Mouse (Mus musculus): ENCODE measurements around the gene Spata17. TPM values are rescaled to one million over a fixed set of nuclear protein-coding genes. Genes with fewer than 3 reads are reported as not detected.

The Spata17 gene
- total and polyA plus RNA-seq, 3 experiments = 0.29 to 1.6 (median 0.66) TPM

DNA sequence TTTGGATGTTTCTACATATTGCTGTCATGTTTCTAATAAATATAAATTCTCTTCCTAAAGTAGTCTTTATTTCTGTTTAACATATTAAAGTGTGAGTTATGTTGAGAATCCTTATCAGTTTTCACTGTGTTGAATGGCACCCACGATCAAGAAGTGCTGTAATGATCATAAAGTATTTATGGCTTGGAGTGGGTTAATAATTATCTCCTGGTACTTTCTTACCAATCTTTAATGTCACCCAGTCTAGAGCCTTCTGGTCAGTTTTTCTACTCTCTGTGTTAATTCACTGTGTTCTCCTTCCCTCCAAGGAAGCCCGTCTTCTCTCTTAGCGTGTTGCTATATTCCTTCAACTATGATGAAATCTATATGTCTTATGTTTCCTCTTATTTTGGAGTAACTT, 25.0 kb upstream of the Spata17 start:
- WGBS = 93% methylated on average over 3 of the region's 3 CpGs
- no peaks in the 10 kb centered on the region for H3K36me3 ChIP-seq (ENCODE audit: control insufficient read depth, insufficient read depth, low read length)
- intact Hi-C loops (cut with DNase I) = no loop called here

DNA sequence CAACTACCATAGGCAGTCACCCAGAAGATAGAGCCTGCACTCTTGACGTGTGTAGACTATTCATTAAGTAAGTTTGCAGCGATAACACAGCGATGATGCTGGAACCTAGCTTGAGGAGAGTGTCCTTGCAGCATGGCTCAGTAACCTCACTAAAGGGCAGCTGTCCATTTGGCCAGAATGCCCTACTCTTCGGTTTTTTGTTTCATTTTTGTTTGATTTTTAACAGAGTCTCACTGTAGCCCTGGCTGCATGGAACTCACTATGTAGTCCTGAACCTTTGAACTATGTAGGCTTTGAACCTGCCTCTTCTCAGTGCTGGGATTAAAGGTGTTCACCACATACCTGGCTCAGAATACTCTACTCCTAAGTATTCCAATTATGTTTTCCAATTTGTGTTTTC, 22.8 kb upstream of the Spata17 start:
- intact Hi-C loops (cut with DNase I) = no loop called here
- no peaks in the 10 kb centered on the region for H3K4me1 ChIP-seq (ENCODE audit: control insufficient read depth, insufficient read depth, low read length)
- no peak for DNase-seq
- peaks cover 2% of the 10 kb centered on the region; the same call in 1 of the 2 replicates for H3K79me2 ChIP-seq (replicated peaks; ENCODE audit: control insufficient read depth, insufficient read depth, low read length)
- H3K36me3 ChIP-seq (ENCODE audit: control insufficient read depth, insufficient read depth, low read length) = no peaks in the 10 kb centered on the region
- H3K4me3 ChIP-seq = no peak overlapping the region
- no peak overlapping the region for H3K27ac ChIP-seq
- TF ChIP-seq EP300 (IDR thresholded peaks at IDR 0.05; ENCODE audit: insufficient read depth, low read depth, low read length) (no peak), POLR2A (IDR thresholded peaks at IDR 0.05; ENCODE audit: insufficient read depth, low read depth, low read length) (no peak), CTCF (IDR thresholded peaks at IDR 0.05) (no peak)
- no peaks in the 10 kb centered on the region for H3K27me3 ChIP-seq (ENCODE audit: control insufficient read depth, insufficient read depth, low read length)
- WGBS = 91% methylated on average over 4 of the region's 4 CpGs
- no peak overlapping the region for H3K9ac ChIP-seq (ENCODE audit: low read depth, low read length)

More for the DNA sequence above, 25.0 kb upstream of the Spata17 start:
- no peaks in the 10 kb centered on the region for H3K27me3 ChIP-seq (ENCODE audit: control insufficient read depth, insufficient read depth, low read length)
- no peak overlapping the region for H3K27ac ChIP-seq
- TF ChIP-seq EP300 (IDR thresholded peaks at IDR 0.05; ENCODE audit: insufficient read depth, low read depth, low read length) (no peak), POLR2A (IDR thresholded peaks at IDR 0.05; ENCODE audit: insufficient read depth, low read depth, low read length) (no peak), CTCF (IDR thresholded peaks at IDR 0.05) (no peak)
- H3K79me2 ChIP-seq (replicated peaks; ENCODE audit: control insufficient read depth, insufficient read depth, low read length) = peaks cover 2% of the 10 kb centered on the region; the same call in 1 of the 2 replicates
- H3K9ac ChIP-seq (ENCODE audit: low read depth, low read length) = no peak overlapping the region
- no peak overlapping the region for H3K4me3 ChIP-seq
- no peak for DNase-seq
- no peaks in the 10 kb centered on the region for H3K4me1 ChIP-seq (ENCODE audit: control insufficient read depth, insufficient read depth, low read length)

DNA sequence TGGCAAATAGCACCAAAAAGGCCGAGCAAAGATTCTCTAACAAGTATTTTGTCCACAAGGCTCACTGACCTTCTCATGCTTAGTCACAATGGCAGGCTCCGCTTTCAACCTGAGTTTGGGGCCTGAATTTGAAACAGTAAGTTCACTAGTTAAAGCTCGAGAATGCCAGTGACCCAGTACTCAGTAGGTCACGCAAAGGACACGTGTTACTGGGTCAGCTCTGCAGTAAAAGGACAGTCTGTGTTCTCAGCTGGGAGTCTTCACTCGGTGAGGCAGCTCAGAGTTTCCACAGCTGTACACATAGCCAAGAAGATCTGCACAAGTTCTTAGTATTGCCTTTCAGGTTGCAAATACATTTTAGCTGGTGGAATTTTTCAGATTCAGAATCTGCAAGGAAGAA, 21.0 kb upstream of the Spata17 start:
- Histone ChIP-seq H3K79me2 (replicated peaks; ENCODE audit: control insufficient read depth, insufficient read depth, low read length) (peaks cover 2% of the 10 kb centered on the region; the same call in 1 of the 2 replicates), H3K9ac (ENCODE audit: low read depth, low read length) (no peak overlapping the region), H3K4me1 (ENCODE audit: control insufficient read depth, insufficient read depth, low read length) (no peaks in the 10 kb centered on the region), H3K27ac (no peak overlapping the region), H3K36me3 (ENCODE audit: control insufficient read depth, insufficient read depth, low read length) (no peaks in the 10 kb centered on the region), H3K27me3 (ENCODE audit: control insufficient read depth, insufficient read depth, low read length) (no peaks in the 10 kb centered on the region), H3K4me3 (no peak overlapping the region)
- WGBS = 66% methylated on average over 6 of the region's 6 CpGs
- TF ChIP-seq CTCF (IDR thresholded peaks at IDR 0.05) (no peak), EP300 (IDR thresholded peaks at IDR 0.05; ENCODE audit: insufficient read depth, low read depth, low read length) (no peak), POLR2A (IDR thresholded peaks at IDR 0.05; ENCODE audit: insufficient read depth, low read depth, low read length) (no peak)
- no peak for DNase-seq
- intact Hi-C loops (cut with DNase I) = no loop called here

DNA sequence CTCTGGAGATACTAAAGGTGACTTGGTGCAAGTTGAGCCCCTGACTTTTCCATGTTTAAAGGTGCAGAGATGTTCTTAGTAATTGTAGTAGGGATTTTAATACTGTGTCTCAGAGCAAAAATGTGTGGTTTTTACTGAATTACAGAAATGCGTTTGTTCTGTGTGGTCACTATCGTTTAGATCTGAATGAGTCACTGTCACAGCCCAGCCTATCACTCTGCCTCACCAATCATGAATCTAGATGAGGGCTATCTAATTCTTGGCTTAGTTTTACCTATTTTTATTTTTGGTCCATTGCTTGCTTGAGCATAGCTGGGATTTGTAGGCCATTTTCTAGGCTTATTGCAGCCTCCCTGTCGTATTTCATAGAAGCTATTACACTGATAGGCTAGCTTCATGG, 19.9 kb upstream of the Spata17 start:
- Histone ChIP-seq H3K4me1 (ENCODE audit: control insufficient read depth, insufficient read depth, low read length) (no peaks in the 10 kb centered on the region), H3K79me2 (replicated peaks; ENCODE audit: control insufficient read depth, insufficient read depth, low read length) (peaks cover 3% of the 10 kb centered on the region; the same call in 1 of the 2 replicates), H3K27ac (no peak overlapping the region), H3K36me3 (ENCODE audit: control insufficient read depth, insufficient read depth, low read length) (no peaks in the 10 kb centered on the region), H3K27me3 (ENCODE audit: control insufficient read depth, insufficient read depth, low read length) (no peaks in the 10 kb centered on the region), H3K9ac (ENCODE audit: low read depth, low read length) (no peak overlapping the region), H3K4me3 (no peak overlapping the region)
- 82% methylated on average over 3 of the region's 3 CpGs for WGBS
- no peak for DNase-seq
- intact Hi-C loops (cut with DNase I) = no loop called here
- no peak for TF ChIP-seq EP300 (IDR thresholded peaks at IDR 0.05; ENCODE audit: insufficient read depth, low read depth, low read length)
- no peak for TF ChIP-seq POLR2A (IDR thresholded peaks at IDR 0.05; ENCODE audit: insufficient read depth, low read depth, low read length)
- no peak for TF ChIP-seq CTCF (IDR thresholded peaks at IDR 0.05)

DNA sequence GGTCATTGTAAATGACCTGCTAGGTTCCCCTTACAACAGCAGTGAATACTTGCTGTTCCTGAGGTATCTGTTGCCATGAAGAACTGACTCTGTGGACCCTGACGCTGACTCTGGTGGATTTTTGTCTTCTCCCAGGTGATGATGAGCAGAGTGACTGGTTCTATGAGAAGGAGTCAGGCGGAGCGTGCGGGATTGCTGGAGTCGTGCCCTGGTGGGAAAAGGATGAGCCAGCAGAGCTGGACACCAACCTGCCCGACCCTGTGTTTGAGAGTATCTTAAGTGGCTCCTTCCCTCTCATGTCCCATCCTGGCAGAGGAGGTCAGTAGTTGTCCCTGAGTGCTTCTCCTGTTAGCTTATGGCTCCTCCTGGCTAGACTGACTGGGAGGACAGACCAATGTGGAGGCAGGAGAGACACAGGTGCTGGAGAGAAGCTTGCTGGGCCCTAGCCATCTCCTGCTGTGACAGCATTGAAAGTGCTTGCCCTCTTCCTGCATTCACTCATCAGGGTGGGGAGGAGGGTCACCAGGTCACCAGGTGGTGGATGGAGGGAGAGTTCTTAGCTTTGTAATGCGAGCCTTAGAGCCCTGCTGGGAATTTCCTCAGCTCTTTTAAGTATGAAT, 17.8 kb upstream of the Spata17 start:
- no peaks in the 10 kb centered on the region for H3K27me3 ChIP-seq (ENCODE audit: control insufficient read depth, insufficient read depth, low read length)
- no peak for DNase-seq
- intact Hi-C loops (cut with DNase I) = no loop called here
- peaks cover 3% of the 10 kb centered on the region for H3K36me3 ChIP-seq (ENCODE audit: control insufficient read depth, insufficient read depth, low read length)
- no peak overlapping the region for H3K4me3 ChIP-seq
- H3K9ac ChIP-seq (ENCODE audit: low read depth, low read length) = no peak overlapping the region
- H3K27ac ChIP-seq = no peak overlapping the region
- peaks cover 3% of the 10 kb centered on the region; the same call in 1 of the 2 replicates for H3K79me2 ChIP-seq (replicated peaks; ENCODE audit: control insufficient read depth, insufficient read depth, low read length)
- H3K4me1 ChIP-seq (ENCODE audit: control insufficient read depth, insufficient read depth, low read length) = no peaks in the 10 kb centered on the region
- no peak for TF ChIP-seq EP300 (IDR thresholded peaks at IDR 0.05; ENCODE audit: insufficient read depth, low read depth, low read length)
- no peak for TF ChIP-seq POLR2A (IDR thresholded peaks at IDR 0.05; ENCODE audit: insufficient read depth, low read depth, low read length)
- TF ChIP-seq CTCF (IDR thresholded peaks at IDR 0.05) = no peak
- 76% methylated on average over 7 of the region's 7 CpGs for WGBS

DNA sequence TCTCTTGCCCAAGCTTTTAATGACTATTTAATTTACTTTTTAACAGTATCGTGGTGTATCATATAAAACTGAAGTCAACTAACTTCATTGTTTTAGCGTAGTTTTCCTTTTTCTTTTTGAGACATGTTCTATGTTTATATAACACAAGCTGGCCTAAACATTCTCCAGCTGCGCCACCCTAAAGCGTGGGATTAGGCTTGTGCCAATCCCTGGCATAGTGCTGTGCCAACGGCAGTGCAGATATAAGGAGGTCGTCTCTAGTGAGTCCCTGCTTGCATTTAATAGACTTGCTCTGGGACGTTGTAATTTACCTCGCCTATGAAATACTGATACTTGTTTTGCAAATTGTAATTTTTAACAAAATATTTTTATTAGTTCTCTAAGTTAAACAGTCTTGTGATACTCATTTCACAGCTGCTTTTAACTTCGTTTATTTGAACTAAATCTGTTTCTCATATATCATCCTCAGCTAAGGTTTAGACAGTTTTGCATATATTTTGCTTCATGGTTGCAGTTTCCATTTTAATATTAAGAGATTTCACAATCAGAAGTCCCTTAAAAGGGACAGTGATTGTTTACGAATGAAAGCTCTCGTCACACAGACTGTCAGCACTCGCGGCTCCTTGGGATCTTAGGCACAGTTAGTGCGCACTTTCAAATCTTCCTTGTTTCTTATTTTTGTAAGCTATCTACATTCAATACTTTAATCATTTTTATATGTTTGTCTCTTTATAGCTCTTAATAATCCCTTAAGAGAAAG, 17.1 kb upstream of the Spata17 start:
- H3K9ac ChIP-seq (ENCODE audit: low read depth, low read length) = no peak overlapping the region
- peaks cover 6% of the 10 kb centered on the region for H3K36me3 ChIP-seq (ENCODE audit: control insufficient read depth, insufficient read depth, low read length)
- no peak for DNase-seq
- peaks cover 3% of the 10 kb centered on the region for H3K79me2 ChIP-seq (replicated peaks; ENCODE audit: control insufficient read depth, insufficient read depth, low read length)
- TF ChIP-seq POLR2A (IDR thresholded peaks at IDR 0.05; ENCODE audit: insufficient read depth, low read depth, low read length) (no peak), CTCF (IDR thresholded peaks at IDR 0.05) (no peak), EP300 (IDR thresholded peaks at IDR 0.05; ENCODE audit: insufficient read depth, low read depth, low read length) (no peak)
- H3K4me1 ChIP-seq (ENCODE audit: control insufficient read depth, insufficient read depth, low read length) = peaks cover 4% of the 10 kb centered on the region
- 92% methylated on average over 14 of the region's 14 CpGs for WGBS
- intact Hi-C loops (cut with DNase I) = no loop called here
- H3K27me3 ChIP-seq (ENCODE audit: control insufficient read depth, insufficient read depth, low read length) = no peaks in the 10 kb centered on the region
- H3K27ac ChIP-seq = no peak overlapping the region
- H3K4me3 ChIP-seq = no peak overlapping the region

Data from heart, adult 2 months (tissue).